25 mouse cellular contexts compared by ENCODE assay signal in genomic region chr13:96008154-96008553, GRCm38 (mm10).
"Had no signal": no experiment of that assay in that cellular context is flagged by ENCODE, and none has a peak within 500 bp of the region (broad histone marks: within the 10 kb centered on the region; RNA-seq: fewer than 3 reads in every experiment).

No protein-coding gene starts in this region.

- ATAC-seq: midbrain, embryonic 13.5 days; midbrain, embryonic 16.5 days had no signal

- H3K27ac ChIP-seq: kidney, embryonic 15.5 days; left cerebral cortex, adult 2 months; limb, embryonic 12.5 days; limb, embryonic 15.5 days; liver, embryonic 13.5 days; midbrain, embryonic 10.5 days; midbrain, embryonic 13.5 days; neural tube, embryonic 15.5 days; stomach, postnatal 0 days had no signal

- DNase-seq: kidney, adult 8-10 months; kidney, postnatal 10 days; kidney, postnatal 36 days; layer of hippocampus, postnatal 36 days; left cerebral cortex, postnatal 4 days; liver, embryonic 13.5 days; lung, adult 2 months; lung, postnatal 14 days; lung, postnatal 4 days; right cerebral cortex, adult 18-20 months; right cerebral cortex, postnatal 14 days; right cerebral cortex, postnatal 4 days; thymus, adult 2 months; thymus, postnatal 14 days; thymus, postnatal 4 days had no signal

- H3K36me3 ChIP-seq: kidney, embryonic 15.5 days; limb, embryonic 12.5 days; limb, embryonic 15.5 days; liver, embryonic 13.5 days; midbrain, embryonic 10.5 days; midbrain, embryonic 13.5 days; neural tube, embryonic 15.5 days had no signal

- H3K9ac ChIP-seq: kidney, embryonic 15.5 days; limb, embryonic 12.5 days; limb, embryonic 15.5 days; liver, embryonic 13.5 days; midbrain, embryonic 13.5 days; neural tube, embryonic 15.5 days had no signal

- H3K4me2 ChIP-seq: kidney, embryonic 15.5 days; limb, embryonic 12.5 days; limb, embryonic 15.5 days; liver, embryonic 13.5 days; midbrain, embryonic 13.5 days; neural tube, embryonic 15.5 days had no signal

- H3K9me3 ChIP-seq: kidney, embryonic 15.5 days; limb, embryonic 12.5 days; limb, embryonic 15.5 days; liver, embryonic 13.5 days; midbrain, embryonic 10.5 days; midbrain, embryonic 13.5 days; neural tube, embryonic 15.5 days had no signal

- H3K4me3 ChIP-seq: kidney, embryonic 15.5 days; left cerebral cortex, adult 2 months; limb, embryonic 12.5 days; limb, embryonic 15.5 days; liver, embryonic 13.5 days; midbrain, embryonic 10.5 days; midbrain, embryonic 13.5 days; myocyte; neural tube, embryonic 15.5 days had no signal

- H3K4me1 ChIP-seq: limb, embryonic 15.5 days; liver, embryonic 13.5 days; midbrain, embryonic 10.5 days had no signal

- H3K27me3 ChIP-seq: kidney, embryonic 15.5 days; limb, embryonic 12.5 days; limb, embryonic 15.5 days; liver, embryonic 13.5 days; midbrain, embryonic 13.5 days; neural tube, embryonic 15.5 days had no signal
